Mouse (Mus musculus): ENCODE measurements around the gene Setd1b.
"Not testable (repeated sequence)": the region's sequence is repeated elsewhere in the genome, so short reads cannot be mapped to it uniquely, and the experiment has no call there.

Gene Setd1b

GRCm38 (mm10) chr5:123200816-123201522 lies 59.0 kb downstream of the Setd1b start:
- DNase-seq (ENCODE audit: low spot score in 2 of 2), result not testable (repeated sequence)

DNA sequence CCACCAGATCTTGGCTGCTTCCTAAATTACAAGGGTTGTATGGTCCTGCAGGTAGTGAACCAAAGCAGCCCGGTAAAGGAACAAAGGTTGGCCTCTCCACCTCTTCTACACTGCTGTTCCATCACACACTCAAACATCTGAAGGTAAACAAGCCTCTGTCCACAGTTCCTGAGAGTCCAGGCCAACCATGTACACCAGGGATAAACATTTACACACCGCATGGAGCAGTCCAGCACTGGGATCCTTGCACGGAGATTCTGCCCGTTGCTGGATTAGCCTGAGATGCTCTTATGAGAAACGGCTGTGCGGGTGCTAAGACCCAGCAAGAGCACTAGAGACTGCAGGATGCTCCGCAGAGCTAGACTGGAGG lies 59.5 kb downstream of the Setd1b start:
- DNase-seq (ENCODE audit: low spot score in 2 of 2), result no peak

DNA sequence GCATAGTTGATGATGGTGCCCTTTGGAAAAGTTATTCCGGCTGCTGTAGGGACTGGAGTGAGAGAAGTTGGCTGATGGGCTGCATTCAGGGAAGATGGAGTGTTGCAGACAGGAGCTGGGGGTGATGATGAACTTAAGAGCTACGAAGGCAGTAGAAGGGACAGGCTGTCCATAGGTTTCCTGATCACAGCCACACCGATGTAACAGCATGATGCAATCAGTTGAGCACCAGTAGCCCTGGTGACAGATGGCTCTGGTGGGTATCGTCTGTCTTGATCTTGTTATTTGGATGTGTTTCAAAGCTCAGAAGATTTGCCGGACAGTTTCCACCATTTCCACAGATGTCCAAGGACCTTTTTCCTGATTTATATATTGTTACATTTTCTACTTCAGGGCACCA lies 60.0 kb downstream of the Setd1b start:
- DNase-seq (ENCODE audit: low spot score in 2 of 2), result no peak

GRCm38 (mm10) chr5:123202771-123203170 lies 60.8 kb downstream of the Setd1b start:
- not testable (repeated sequence) for DNase-seq (ENCODE audit: low spot score in 2 of 2)

GRCm38 (mm10) chr5:123203591-123203990 lies 61.6 kb downstream of the Setd1b start:
- DNase-seq (ENCODE audit: low spot score in 2 of 2), result not testable (repeated sequence)
